Mouse (Mus musculus): ENCODE measurements around the gene D230025D16Rik. TPM values are rescaled to one million over a fixed set of nuclear protein-coding genes. Genes with fewer than 3 reads are reported as not detected.

The D230025D16Rik gene
- polyA plus RNA-seq, 1 experiment from 2014 or later: 29.9 TPM

GRCm38 (mm10) chr8:105298351-105299252 lies 73.7 kb downstream of the D230025D16Rik start:
- Histone ChIP-seq H3K4me3 (peak overlapping the region; percentile 78), H3K27me3 (peaks cover 3% of the 10 kb centered on the region; the same call in 1 of the 2 replicates), H3K4me1 (peaks cover 17% of the 10 kb centered on the region), H3K36me3 (peaks cover 43% of the 10 kb centered on the region), H3K27ac (replicated peaks) (no peak overlapping the region), H3K4me2 (replicated peaks) (peak overlapping the region; percentile 98), H3K9ac (replicated peaks) (peak overlapping the region; percentile 85), H3K9me3 (no peaks in the 10 kb centered on the region)
- WGBS: 64% methylated on average over 18 of the region's 18 CpGs
- ATAC-seq (ENCODE audit: low FRiP score, low read depth): no peak

- Histone ChIP-seq H3K27ac (replicated peaks) (no peak overlapping the region), H3K27me3 (no peaks in the 10 kb centered on the region; the same call in 1 of the 2 replicates), H3K4me2 (replicated peaks) (no peak overlapping the region), H3K4me1 (peaks cover 17% of the 10 kb centered on the region), H3K36me3 (peaks cover 56% of the 10 kb centered on the region), H3K4me3 (no peak overlapping the region), H3K9ac (replicated peaks) (no peak overlapping the region), H3K9me3 (no peaks in the 10 kb centered on the region)
- ATAC-seq (ENCODE audit: low FRiP score, low read depth): no peak
- WGBS: 94% methylated on average over 8 of the region's 8 CpGs
Observed at GRCm38 (mm10) chr8:105299962-105300361, 75.0 kb downstream of the D230025D16Rik start.

Other genes starting within 250 kb of the D230025D16Rik start
- gene Ces2h, start 224.3 kb upstream of the D230025D16Rik start, polyA plus RNA-seq (2016; fragmentation: Nextera tagmentation; extraction: Ambion mirVana): not detected in 2 replicates
- gene Ces3a, start 176.5 kb upstream of the D230025D16Rik start, polyA plus RNA-seq (2016; fragmentation: Nextera tagmentation; extraction: Ambion mirVana): not detected in 2 replicates
- not detected in 2 replicates for gene Ces3b, start 141.4 kb upstream of the D230025D16Rik start, polyA plus RNA-seq (2016; fragmentation: Nextera tagmentation; extraction: Ambion mirVana)
- not detected in 2 replicates for gene Ces4a, start 93.3 kb upstream of the D230025D16Rik start, polyA plus RNA-seq (2016; fragmentation: Nextera tagmentation; extraction: Ambion mirVana)
- gene Cbfb, start 54.5 kb upstream of the D230025D16Rik start, polyA plus RNA-seq (2016; fragmentation: Nextera tagmentation; extraction: Ambion mirVana): 46.0 and 49.0 TPM in 2 replicates
- 7.6 and 9.8 TPM in 2 replicates for gene B3gnt9, start 30.0 kb downstream of the D230025D16Rik start, polyA plus RNA-seq (2016; fragmentation: Nextera tagmentation; extraction: Ambion mirVana)
- gene Tradd, start 39.5 kb downstream of the D230025D16Rik start, polyA plus RNA-seq (2016; fragmentation: Nextera tagmentation; extraction: Ambion mirVana): 11.0 and 14.6 TPM in 2 replicates
- gene Fbxl8, start 39.5 kb downstream of the D230025D16Rik start, polyA plus RNA-seq (2016; fragmentation: Nextera tagmentation; extraction: Ambion mirVana): 0.77 and 0.87 TPM in 2 replicates
- 0.14 TPM in 1 of 2 replicates, not detected in the other for gene Hsf4, start 44.7 kb downstream of the D230025D16Rik start, polyA plus RNA-seq (2016; fragmentation: Nextera tagmentation; extraction: Ambion mirVana)
- gene Nol3, start 51.0 kb downstream of the D230025D16Rik start, polyA plus RNA-seq (2016; fragmentation: Nextera tagmentation; extraction: Ambion mirVana): 3.3 and 3.9 TPM in 2 replicates
- 54.8 and 59.8 TPM in 2 replicates for gene 4931428F04Rik, start 64.7 kb downstream of the D230025D16Rik start, polyA plus RNA-seq (2016; fragmentation: Nextera tagmentation; extraction: Ambion mirVana)
- gene Exoc3l, start 71.0 kb downstream of the D230025D16Rik start, polyA plus RNA-seq (2016; fragmentation: Nextera tagmentation; extraction: Ambion mirVana): 12.0 and 12.8 TPM in 2 replicates
- 76.6 and 76.8 TPM in 2 replicates for gene E2f4, start 72.5 kb downstream of the D230025D16Rik start, polyA plus RNA-seq (2016; fragmentation: Nextera tagmentation; extraction: Ambion mirVana)
- gene Elmo3, start 80.5 kb downstream of the D230025D16Rik start, polyA plus RNA-seq (2016; fragmentation: Nextera tagmentation; extraction: Ambion mirVana): 1.7 and 2.4 TPM in 2 replicates
- 1.2 and 1.3 TPM in 2 replicates for gene Lrrc29, start 101.1 kb downstream of the D230025D16Rik start, polyA plus RNA-seq (2016; fragmentation: Nextera tagmentation; extraction: Ambion mirVana)
- gene Tmem208, start 101.2 kb downstream of the D230025D16Rik start, polyA plus RNA-seq (2016; fragmentation: Nextera tagmentation; extraction: Ambion mirVana): 93.7 and 96.8 TPM in 2 replicates
- gene Fhod1, start 122.8 kb downstream of the D230025D16Rik start, polyA plus RNA-seq (2016; fragmentation: Nextera tagmentation; extraction: Ambion mirVana): 1.1 and 2.0 TPM in 2 replicates
- 4.6 and 5.4 TPM in 2 replicates for gene Slc9a5, start 123.7 kb downstream of the D230025D16Rik start, polyA plus RNA-seq (2016; fragmentation: Nextera tagmentation; extraction: Ambion mirVana)
- 0.68 and 0.92 TPM in 2 replicates for gene Plekhg4, start 148.1 kb downstream of the D230025D16Rik start, polyA plus RNA-seq (2016; fragmentation: Nextera tagmentation; extraction: Ambion mirVana)
- not detected in 2 replicates for gene Kctd19, start 188.4 kb downstream of the D230025D16Rik start, polyA plus RNA-seq (2016; fragmentation: Nextera tagmentation; extraction: Ambion mirVana)
- 3.4 and 3.6 TPM in 2 replicates for gene Lrrc36, start 188.4 kb downstream of the D230025D16Rik start, polyA plus RNA-seq (2016; fragmentation: Nextera tagmentation; extraction: Ambion mirVana)
- gene Tppp3, start 246.4 kb downstream of the D230025D16Rik start, polyA plus RNA-seq (2016; fragmentation: Nextera tagmentation; extraction: Ambion mirVana): 86.8 and 94.2 TPM in 2 replicates

Data from midbrain, embryonic 12.5 days (tissue).